Mouse (Mus musculus): ENCODE results near the gene Xlr3a.
A peak's percentile ranks its signal among the peaks of the same experiment; 100 is the strongest.
"Not testable (repeated sequence)": the region's sequence is repeated elsewhere in the genome, so short reads cannot be mapped to it uniquely, and the experiment has no call there.

The Xlr3a gene

DNA sequence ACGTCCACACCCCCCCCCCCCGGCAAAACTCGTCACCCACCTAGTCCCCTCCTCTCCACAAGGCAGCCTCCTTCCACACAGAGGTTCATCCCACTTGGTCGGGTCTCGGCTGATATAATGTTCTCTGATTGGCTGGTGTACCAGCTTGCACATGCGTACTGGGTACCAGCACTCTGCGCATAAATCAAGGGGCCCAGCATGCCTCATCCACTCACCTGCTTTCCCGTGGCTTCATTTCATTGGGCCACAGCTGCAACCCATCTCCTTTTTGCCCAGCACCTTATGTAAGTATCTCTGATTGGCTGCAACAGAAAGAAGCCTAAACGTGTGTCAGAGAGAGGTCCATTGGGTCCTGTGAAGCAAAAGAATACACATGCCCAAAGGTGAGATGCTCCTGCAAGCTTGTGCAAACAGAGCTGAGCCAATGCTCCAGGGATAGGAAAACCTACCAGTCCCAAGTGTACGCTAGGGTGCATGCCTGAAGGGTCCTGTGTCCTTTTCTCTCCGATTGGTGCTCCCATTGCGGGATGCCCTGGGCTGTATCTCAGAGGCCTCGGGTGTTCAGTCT lies at the start of gene Xlr3a:
Gene Xlr3a, minus strand, starts transcription at position 155 of the 568 bp plus-strand sequence.
- not testable (repeated sequence) for DNase-seq

DNA sequence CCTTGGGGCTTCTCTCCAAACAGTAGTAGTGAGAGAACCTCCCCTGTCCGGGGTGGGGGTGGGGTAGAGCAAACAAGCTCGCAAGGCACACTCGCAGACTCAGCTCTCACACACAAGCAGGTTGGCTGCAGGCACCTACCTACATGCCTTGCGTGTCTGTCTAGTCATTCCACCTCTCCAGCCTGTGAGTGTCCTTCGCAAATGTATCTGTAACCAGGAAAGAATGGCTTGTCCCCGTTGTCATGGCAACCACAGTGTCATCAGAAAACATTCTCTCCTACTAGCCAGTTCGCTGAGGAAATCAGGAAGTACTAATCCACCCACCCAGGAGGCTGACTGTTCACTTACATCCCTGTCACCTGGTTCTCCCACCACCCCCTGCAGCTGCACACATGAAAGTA lies 46.3 kb upstream of the Xlr3a start:
- not testable (repeated sequence) for DNase-seq

GRCm38 (mm10) chrX:73122859-73123829 lies 26.2 kb upstream of the Xlr3a start:
- not testable (repeated sequence) for DNase-seq

GRCm38 (mm10) chrX:73116747-73117146 lies 19.9 kb upstream of the Xlr3a start, which contains the start of gene Gm14685:
Gene Gm14685 (plus strand): TSS chrX:73117047.
- DNase-seq = not testable (repeated sequence)

DNA sequence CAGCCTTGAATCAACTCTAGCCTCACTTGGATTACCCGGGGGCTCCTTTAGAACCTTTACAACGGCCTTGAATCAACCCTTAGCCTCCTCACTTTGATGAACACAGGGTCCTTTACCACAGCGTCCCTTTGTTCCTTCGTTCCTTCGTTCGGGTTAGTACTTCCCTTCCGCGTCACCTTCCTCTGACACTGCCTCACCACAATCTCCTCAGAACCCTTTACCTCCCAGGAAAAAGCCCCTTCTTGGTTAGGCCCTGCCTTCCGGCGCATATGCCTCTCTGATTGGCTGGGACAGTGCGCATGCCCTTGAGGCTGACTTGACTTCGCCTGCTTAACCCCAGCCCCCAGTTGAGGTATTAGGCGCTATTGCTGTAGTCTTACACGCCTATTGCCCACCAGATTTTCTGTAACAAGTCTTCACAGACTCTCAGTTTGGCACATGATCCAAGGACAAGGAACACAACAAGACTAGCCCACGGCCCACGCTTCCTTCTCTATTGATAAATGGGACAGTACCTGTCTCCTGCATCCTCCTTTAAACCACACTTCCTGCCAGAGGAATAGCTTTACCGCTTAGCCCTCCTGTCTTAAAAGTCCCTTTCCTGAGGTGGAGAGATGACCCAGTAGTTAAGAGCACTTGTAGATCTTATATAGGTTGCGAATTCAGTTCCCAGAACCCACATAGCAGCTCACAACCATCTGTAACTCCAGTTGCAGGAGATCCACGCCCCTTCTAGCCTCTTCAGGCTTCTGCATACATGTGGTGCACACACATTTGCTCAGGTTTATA lies 14.4 kb downstream of the Xlr3a start, which contains the start of gene Xlr4a:
Gene Xlr4a, minus strand, starts transcription at position 212 of the 789 bp plus-strand sequence.
- not testable (repeated sequence) for DNase-seq

GRCm38 (mm10) chrX:73066765-73067312 lies 30.1 kb downstream of the Xlr3a start:
- not testable (repeated sequence) for DNase-seq

DNA sequence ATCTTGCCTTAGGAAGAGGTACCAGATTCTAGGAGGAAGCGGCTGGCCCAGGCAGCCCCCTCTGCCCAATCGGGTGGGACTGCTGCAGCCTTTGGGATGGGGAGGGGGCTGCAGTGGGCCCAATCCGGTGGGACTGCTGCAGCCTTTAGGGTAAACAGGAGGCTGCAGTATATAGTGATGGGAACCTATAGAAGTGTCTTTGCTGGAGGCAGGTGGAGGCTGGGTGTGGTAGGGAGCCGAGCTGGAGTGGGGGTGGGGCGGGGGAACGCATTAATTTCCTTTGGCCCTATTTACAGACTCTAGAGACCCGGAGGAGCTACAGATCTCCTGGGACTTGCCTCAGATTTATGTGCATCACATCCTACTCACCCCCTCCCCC lies 32.5 kb downstream of the Xlr3a start, which contains the start of gene Pnma3:
Gene Pnma3, plus strand, starts transcription at position 373 of the 379 bp plus-strand sequence.
- DNase-seq = no peak

GRCm38 (mm10) chrX:73063512-73064414 lies 33.1 kb downstream of the Xlr3a start:
- no peak for DNase-seq

- no peak for DNase-seq
These were observed 34.6 kb downstream of the Xlr3a start for GRCm38 (mm10) chrX:73062323-73062722.

GRCm38 (mm10) chrX:73061528-73061927 lies 35.4 kb downstream of the Xlr3a start:
- DNase-seq = no peak

DNA sequence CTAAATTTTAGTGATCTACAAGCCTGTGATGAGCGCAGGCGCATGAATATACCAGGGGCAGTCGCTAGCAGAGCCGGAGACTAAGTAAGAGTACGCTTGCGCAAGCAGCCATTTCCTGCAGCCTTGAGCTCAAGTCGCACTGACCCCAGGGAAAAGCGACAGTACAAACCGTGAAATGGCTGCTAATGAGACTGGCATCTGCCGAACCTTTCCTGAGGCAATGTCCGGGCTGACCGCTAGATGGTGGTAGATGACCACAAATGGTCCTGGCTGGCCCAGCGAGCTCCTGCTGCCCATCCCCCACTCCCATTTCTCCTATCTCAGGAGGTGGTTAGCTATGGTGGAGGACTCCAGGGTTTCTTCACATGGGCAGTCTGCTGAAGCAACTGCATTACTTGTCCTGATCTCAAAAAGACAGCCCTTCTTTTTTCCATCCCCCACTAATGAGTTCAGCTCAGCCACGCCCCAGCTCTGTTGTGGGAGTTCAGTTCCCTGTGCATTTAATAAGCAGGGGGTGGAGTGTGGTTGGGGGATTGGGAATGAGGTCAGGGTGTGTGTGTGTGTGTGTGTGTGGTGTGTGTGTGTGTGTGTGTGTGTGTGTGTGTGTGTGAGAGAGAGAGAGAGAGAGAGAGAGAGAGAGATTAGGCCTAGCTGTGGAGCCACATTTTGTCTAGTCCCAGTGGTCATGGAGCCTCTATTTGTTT lies 42.9 kb downstream of the Xlr3a start:
- peak; percentile 94 for DNase-seq

GRCm38 (mm10) chrX:73039666-73040065 lies 57.2 kb downstream of the Xlr3a start:
- DNase-seq = no peak

DNA sequence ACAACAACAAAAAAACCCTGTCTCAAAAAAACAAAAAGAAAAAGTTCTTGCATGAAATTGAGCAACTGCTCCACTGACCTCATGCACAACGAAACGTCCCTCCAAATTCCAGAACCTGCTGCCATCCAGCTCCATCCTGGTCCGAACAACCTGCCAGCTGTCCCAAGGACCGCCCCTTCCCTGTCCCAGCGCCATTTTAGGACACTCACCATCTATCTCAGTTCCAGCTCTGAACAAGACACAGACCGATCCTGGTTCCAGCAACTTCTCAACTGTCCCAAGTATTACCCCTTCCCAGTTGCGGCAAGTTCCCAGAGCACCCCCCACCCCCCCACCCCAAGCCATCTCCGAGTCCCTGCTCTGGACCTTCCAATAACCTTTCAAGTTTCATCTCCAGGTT lies 58.1 kb downstream of the Xlr3a start:
- DNase-seq = no peak

GRCm38 (mm10) chrX:73037003-73037402 lies 59.9 kb downstream of the Xlr3a start, which contains the start of gene Pnma5:
Gene Pnma5 (minus strand): TSS chrX:73037103.
- no peak for DNase-seq

All from kidney, adult 18-20 months (tissue).